Mouse (Mus musculus) hindbrain, embryonic 13.5 days (tissue): Measurements from ENCODE around the gene Edem2. TPM values are rescaled to one million over a fixed set of nuclear protein-coding genes. Genes with fewer than 3 reads are reported as not detected.

Source experiments
- polyA plus RNA-seq: library from polyadenylated mRNA; unstranded; fragments of >200 nt; fragmentation: Nextera tagmentation; extraction: Ambion mirVana; gene quantifications from 2 replicates; pipeline ENCODE4 v1.2.1, GENCODE M21; 2015

The Edem2 gene
- polyA plus RNA-seq, 1 experiment from 2014 or later: 45.3 TPM

Other genes with a start within 250 kb of the Edem2 start
- 26.6 and 29.0 TPM in 2 replicates for gene Acss2, start 211.5 kb downstream of the Edem2 start, polyA plus RNA-seq
- 66.3 and 73.6 TPM in 2 replicates for gene Ggt7, start 211.2 kb downstream of the Edem2 start, polyA plus RNA-seq
- gene Gss, start 136.7 kb downstream of the Edem2 start, polyA plus RNA-seq: 14.8 and 16.4 TPM in 2 replicates
- gene Myh7b, start 118.3 kb downstream of the Edem2 start, polyA plus RNA-seq: 0.82 and 0.88 TPM in 2 replicates
- gene Trpc4ap, start 37.1 kb downstream of the Edem2 start, polyA plus RNA-seq: 166 and 170 TPM in 2 replicates
- gene Gm17581, start 6.4 kb upstream of the Edem2 start, polyA plus RNA-seq: not detected in 2 replicates
- gene Procr, start 21.6 kb upstream of the Edem2 start, polyA plus RNA-seq: 2.8 and 4.1 TPM in 2 replicates
- gene Mmp24, start 45.9 kb upstream of the Edem2 start, polyA plus RNA-seq: 11.3 and 11.9 TPM in 2 replicates
- 28.5 and 28.6 TPM in 2 replicates for gene BC029722, start 90.0 kb upstream of the Edem2 start, polyA plus RNA-seq
- 148 and 152 TPM in 2 replicates for gene Eif6, start 97.5 kb upstream of the Edem2 start, polyA plus RNA-seq
- 0.60 and 0.63 TPM in 2 replicates for gene Fam83c, start 105.4 kb upstream of the Edem2 start, polyA plus RNA-seq
- 57.6 and 59.6 TPM in 2 replicates for gene Uqcc1, start 200.8 kb upstream of the Edem2 start, polyA plus RNA-seq
- gene Gm15557, start 211.3 kb upstream of the Edem2 start, polyA plus RNA-seq: 0.16 TPM in 1 of 2 replicates, not detected in the other
- gene Gdf5, start 215.9 kb upstream of the Edem2 start, polyA plus RNA-seq: 2.0 and 3.6 TPM in 2 replicates
- gene Cep250, start 227.0 kb upstream of the Edem2 start, polyA plus RNA-seq: 18.1 and 18.7 TPM in 2 replicates